Mouse (Mus musculus): ENCODE results near the gene Pik3r5.

DNA sequence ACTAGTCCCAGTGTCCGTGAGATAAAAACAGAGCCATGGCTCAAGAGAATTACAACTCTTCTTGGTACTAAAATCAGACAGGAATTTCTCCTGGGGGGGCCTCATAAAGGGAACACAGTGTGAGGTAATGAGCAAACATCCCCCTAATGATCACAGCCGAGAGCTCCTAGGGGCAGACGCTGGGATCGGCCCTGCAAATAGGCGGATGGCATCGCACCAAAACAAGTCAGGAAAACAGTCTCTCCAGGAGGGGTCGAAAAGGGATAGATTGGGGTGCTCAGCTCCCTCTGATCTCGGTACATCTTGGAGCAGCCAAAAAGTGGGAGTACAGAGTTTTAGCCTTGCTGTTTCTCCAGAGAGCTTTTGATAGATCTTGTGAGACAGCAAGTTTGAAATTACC, 42.3 kb upstream of the Pik3r5 start:
- TF ChIP-seq CTCF (IDR thresholded peaks at IDR 0.05 in 2 of 3, conservative IDR thresholded peaks at IDR 0.05 in 1 of 3; ENCODE audit: control insufficient read depth in 1 of 3, insufficient read depth in 1 of 3, low read depth in 2 of 3, low read length in 3 of 3, poor library complexity in 1 of 3, severe bottlenecking in 1 of 3), result no peak
- no peak for TF ChIP-seq GATA1 (IDR thresholded peaks at IDR 0.05; ENCODE audit: low read depth, low read length)
